Mouse (Mus musculus): Measurements from ENCODE around the gene Tnfsf8. TPM values are rescaled to one million over a fixed set of nuclear protein-coding genes. Genes with fewer than 3 reads are reported as not detected.

Gene Tnfsf8
- 0.04 TPM in 1 of 2 replicates, not detected in the other for polyA plus RNA-seq (2015; fragmentation: Nextera tagmentation; extraction: Ambion mirVana)

DNA sequence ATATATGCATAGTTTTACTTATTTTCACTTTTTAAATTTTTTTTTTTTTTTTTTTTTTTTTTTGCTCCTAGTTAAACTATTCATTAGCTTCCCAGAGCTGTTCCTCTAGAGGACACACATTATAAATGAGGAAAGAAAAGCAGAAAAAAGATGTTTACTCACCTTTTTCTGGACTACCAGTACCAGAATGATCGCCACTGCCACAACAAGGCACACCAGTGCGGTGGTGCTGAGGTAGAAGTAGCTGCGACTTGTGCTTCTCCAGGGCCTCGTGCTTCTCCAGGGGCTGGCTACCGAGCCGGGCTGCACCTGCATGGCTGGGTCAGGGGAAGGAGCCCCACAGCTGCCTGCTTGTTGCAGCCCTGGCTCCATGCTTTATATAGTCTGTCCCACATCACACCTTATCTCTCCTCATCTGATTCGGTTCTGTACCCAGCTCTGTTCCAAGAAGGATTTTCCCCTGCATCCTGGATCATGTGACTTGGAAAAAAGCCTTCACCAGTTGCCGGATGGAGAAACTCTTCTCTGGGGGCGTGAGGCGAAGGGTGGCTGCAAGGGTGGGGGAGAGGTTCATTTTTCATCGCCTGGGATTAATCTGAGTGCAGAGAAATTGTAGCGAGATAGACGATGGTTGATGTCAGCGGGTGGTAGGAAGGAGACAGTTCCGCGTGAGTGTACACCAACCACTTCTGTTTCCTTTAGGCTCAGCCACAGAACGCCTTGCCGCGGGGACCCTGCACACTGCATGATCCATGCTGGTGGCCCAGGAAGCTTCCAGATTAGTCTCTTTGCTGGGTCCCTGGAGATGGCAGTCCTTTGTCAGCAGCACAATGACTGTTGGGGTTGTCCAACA, at the start of gene Tnfsf8:
Tnfsf8 (minus strand) TSS at position 660 of the 853 bp plus-strand sequence.
- WGBS: 88% methylated on average over 19 of the region's 19 CpGs

DNA sequence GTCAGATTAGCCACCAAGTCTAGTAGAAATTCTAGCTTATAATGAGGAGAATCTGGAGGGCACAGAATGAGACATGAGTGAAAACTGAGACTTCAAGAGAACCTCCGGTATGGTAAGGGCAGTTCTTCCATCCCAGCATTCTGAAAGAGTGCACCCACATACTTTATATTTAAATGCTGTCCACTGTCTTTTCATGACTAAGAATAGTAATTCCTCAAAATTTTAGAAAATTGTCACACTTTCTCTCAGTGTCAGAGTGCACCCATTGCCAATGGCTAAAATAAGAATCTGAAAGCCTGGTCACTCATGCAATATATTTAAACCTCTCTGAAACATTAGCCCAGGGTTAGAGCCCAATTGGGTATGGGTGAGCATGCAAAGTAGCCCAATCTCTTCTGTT, 47.4 kb upstream of the Tnfsf8 start:
- Histone ChIP-seq H3K9ac (no peak overlapping the region), H3K27ac (no peak overlapping the region), H3K9me3 (no peaks in the 10 kb centered on the region), H3K4me3 (no peak overlapping the region), H3K27me3 (no peaks in the 10 kb centered on the region), H3K4me2 (no peak overlapping the region), H3K4me1 (replicated peaks) (no peaks in the 10 kb centered on the region), H3K36me3 (no peaks in the 10 kb centered on the region)
- no peak for ATAC-seq (ENCODE audit: low FRiP score)
- 100% methylated on average over 1 of the region's 1 CpGs for WGBS

More for the DNA sequence above, at the start of gene Tnfsf8:
- Histone ChIP-seq H3K27ac (no peak within 1 kb of the TSS), H3K9me3 (no peaks in the 10 kb centered on the region), H3K27me3 (no peaks in the 10 kb centered on the region), H3K4me2 (no peak within 1 kb of the TSS), H3K4me3 (no peak within 1 kb of the TSS), H3K4me1 (replicated peaks) (0 out of 2 replicates have a peak, but pooled peaks cover 3% of the 10 kb centered on the region), H3K9ac (no peak within 1 kb of the TSS), H3K36me3 (no peaks in the 10 kb centered on the region)
- no peak for ATAC-seq (ENCODE audit: low FRiP score)

DNA sequence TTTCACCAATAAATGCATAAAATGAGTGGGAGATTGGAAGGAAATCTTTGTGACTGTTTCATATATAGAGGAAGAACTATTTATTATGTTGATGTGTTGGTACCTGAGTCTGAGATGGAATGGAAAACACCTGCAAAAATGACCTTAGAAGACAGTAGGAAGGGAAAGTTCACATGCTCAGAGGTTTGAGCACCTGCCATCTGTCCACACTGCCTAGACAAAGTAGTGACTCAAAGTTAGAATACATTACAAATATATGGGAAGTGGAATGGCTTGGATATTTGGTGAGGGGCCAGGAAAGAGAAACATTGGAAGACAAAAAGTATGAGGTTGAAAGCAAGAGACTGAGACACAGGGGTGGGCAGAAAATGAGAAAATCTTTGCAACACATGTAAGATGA, 46.3 kb upstream of the Tnfsf8 start:
- no peak overlapping the region for H3K9ac ChIP-seq
- H3K36me3 ChIP-seq: no peaks in the 10 kb centered on the region
- no peaks in the 10 kb centered on the region for H3K9me3 ChIP-seq
- no peak for ATAC-seq (ENCODE audit: low FRiP score)
- H3K27ac ChIP-seq: no peak overlapping the region
- no peak overlapping the region for H3K4me3 ChIP-seq
- no peak overlapping the region for H3K4me2 ChIP-seq
- H3K27me3 ChIP-seq: no peaks in the 10 kb centered on the region
- no peaks in the 10 kb centered on the region for H3K4me1 ChIP-seq (replicated peaks)

DNA sequence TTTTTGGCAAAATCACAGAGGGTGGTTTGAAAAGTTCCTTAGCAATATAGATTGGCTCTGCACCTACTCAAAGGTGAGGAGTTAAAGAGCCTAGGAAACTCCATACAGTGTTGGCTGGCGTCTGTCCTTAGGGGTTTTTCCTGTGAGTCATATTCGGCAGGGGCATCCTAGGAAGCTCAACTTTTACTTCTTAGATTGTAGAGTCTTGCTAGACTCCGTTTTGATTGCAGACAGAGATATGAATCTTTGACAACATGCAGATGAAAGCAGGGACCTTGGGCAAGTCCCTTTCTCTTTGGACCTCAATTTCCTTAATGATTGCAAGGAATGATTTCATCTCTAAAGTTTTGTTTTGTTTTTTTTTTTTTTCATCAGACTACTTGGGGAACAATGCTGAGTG, 44.9 kb upstream of the Tnfsf8 start:
- H3K4me1 ChIP-seq (replicated peaks): no peaks in the 10 kb centered on the region
- no peaks in the 10 kb centered on the region for H3K36me3 ChIP-seq
- no peak overlapping the region for H3K9ac ChIP-seq
- no peak overlapping the region for H3K4me2 ChIP-seq
- WGBS: 72% methylated on average over 3 of the region's 3 CpGs
- no peaks in the 10 kb centered on the region for H3K9me3 ChIP-seq
- no peak overlapping the region for H3K4me3 ChIP-seq
- ATAC-seq (ENCODE audit: low FRiP score): no peak
- no peak overlapping the region for H3K27ac ChIP-seq
- no peaks in the 10 kb centered on the region for H3K27me3 ChIP-seq

DNA sequence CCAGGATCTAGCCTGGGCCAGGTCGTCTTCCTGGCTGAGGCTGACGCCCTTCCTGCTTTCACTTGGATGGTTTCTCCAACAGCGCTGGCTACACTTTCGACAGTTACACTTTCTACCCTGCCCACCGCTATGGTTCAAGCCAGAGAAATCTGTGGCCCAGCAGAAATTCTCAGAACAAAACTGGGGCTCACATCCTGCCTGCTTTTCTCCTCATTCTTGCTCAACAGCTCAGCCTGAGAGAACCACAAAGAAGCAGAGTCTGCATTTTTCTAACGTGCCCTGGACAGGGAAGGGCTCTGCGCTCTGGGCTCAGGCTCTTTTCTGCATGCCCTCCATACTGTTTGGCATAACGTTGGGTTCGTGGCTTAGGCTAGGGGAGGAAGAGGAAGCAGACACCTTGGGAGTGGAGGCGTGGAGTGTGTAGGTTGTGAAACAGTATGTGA, 38.0 kb upstream of the Tnfsf8 start:
- Histone ChIP-seq H3K36me3 (no peaks in the 10 kb centered on the region), H3K9me3 (no peaks in the 10 kb centered on the region), H3K27me3 (no peaks in the 10 kb centered on the region), H3K4me2 (no peak overlapping the region), H3K27ac (no peak overlapping the region), H3K4me3 (no peak overlapping the region), H3K9ac (no peak overlapping the region), H3K4me1 (replicated peaks) (no peaks in the 10 kb centered on the region)
- 90% methylated on average over 10 of the region's 10 CpGs for WGBS
- ATAC-seq (ENCODE audit: low FRiP score): no peak

DNA sequence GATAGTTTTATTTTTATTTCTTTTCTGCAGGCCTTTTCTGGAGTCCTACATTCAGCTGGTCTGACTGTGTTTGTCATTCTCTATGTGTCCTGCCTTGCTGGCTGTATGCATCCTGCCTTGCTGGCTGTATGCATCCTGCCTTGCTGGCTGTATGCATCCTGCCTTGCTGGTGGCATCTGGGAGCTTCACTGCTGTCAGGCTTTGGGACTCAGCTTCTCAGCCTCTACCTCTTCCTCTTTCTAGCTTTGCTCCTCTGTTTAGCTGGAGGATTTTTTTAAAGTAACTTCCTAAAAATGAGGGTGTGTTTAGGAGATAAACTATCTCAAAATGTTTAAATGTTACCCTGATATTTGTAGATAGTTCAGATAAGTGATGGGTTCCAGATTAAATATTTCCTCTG, 36.0 kb upstream of the Tnfsf8 start:
- ATAC-seq (ENCODE audit: low FRiP score): no peak
- Histone ChIP-seq H3K4me2 (no peak overlapping the region), H3K9me3 (no peaks in the 10 kb centered on the region), H3K27ac (no peak overlapping the region), H3K27me3 (no peaks in the 10 kb centered on the region), H3K36me3 (no peaks in the 10 kb centered on the region), H3K4me3 (no peak overlapping the region), H3K4me1 (replicated peaks) (no peaks in the 10 kb centered on the region), H3K9ac (no peak overlapping the region)

DNA sequence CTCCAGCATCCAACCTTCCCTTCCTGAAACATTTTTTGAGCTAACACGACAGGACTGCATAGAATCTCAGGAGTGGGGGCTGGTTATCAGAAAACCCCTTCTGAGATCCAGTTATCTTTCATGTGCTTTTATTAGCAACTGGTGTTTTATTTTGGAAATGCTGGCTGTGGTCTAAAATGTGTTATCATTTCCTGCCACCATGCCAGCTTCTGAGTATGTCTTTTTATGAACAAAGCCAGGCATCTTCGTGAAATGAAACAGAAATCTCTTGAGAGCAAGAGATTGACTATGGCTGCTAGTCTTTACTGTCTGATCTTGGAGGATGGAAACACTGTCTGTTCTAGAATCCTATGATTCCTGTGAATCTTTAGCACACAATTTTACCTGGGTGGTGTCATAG, 25.0 kb upstream of the Tnfsf8 start:
- Histone ChIP-seq H3K9ac (no peak overlapping the region), H3K9me3 (no peaks in the 10 kb centered on the region), H3K36me3 (no peaks in the 10 kb centered on the region), H3K4me2 (no peak overlapping the region), H3K4me1 (replicated peaks) (no peaks in the 10 kb centered on the region), H3K27me3 (no peaks in the 10 kb centered on the region), H3K27ac (no peak overlapping the region), H3K4me3 (no peak overlapping the region)
- 79% methylated on average over 2 of the region's 2 CpGs for WGBS
- no peak for ATAC-seq (ENCODE audit: low FRiP score)

DNA sequence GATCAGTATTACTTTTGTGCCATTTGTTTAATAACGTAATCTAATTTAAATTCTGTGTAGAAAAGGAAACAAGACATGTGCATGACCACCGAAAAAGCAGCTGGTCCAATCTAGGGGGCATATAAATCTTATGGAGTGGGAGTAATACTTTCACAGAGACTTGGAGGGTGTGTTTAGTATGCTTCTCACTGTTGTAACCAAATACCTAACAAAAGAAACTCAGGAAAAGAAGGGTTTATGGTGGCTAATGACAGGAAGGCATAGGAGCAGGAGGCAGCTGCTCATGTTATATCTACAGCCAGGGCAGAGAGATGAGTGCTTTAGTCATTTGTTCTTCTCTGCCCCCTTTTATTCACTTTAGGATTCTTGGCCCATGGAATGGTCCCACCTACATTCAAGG, 15.6 kb upstream of the Tnfsf8 start:
- Histone ChIP-seq H3K4me3 (no peak overlapping the region), H3K4me1 (replicated peaks) (no peaks in the 10 kb centered on the region), H3K27ac (no peak overlapping the region), H3K27me3 (no peaks in the 10 kb centered on the region), H3K4me2 (no peak overlapping the region), H3K9ac (no peak overlapping the region), H3K36me3 (no peaks in the 10 kb centered on the region), H3K9me3 (no peaks in the 10 kb centered on the region)
- WGBS: 83% methylated on average over 2 of the region's 2 CpGs
- no peak for ATAC-seq (ENCODE audit: low FRiP score)

DNA sequence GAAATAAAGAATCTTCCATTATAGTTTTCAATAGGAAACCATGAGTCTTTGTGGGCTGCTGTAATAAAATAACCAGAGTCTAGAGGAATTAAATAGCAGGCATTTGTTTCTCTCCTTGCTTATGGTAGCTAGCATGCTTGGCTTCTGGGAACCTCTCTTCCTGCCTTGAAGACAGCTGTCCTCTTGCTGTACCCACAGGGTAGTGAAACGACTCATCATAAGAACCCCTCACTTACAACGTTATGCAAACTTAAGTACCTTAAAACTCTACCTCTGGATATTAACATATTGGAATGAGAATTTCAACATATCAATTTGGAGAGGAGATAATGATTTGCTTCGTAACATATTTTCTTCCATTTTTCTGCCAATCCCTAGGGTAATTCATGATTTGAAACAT, 14.3 kb upstream of the Tnfsf8 start:
- Histone ChIP-seq H3K9me3 (no peaks in the 10 kb centered on the region), H3K4me1 (replicated peaks) (no peaks in the 10 kb centered on the region), H3K4me3 (no peak overlapping the region), H3K9ac (no peak overlapping the region), H3K4me2 (no peak overlapping the region), H3K27me3 (no peaks in the 10 kb centered on the region), H3K36me3 (no peaks in the 10 kb centered on the region), H3K27ac (no peak overlapping the region)
- WGBS: 91% methylated on average over 3 of the region's 3 CpGs
- ATAC-seq (ENCODE audit: low FRiP score): no peak

DNA sequence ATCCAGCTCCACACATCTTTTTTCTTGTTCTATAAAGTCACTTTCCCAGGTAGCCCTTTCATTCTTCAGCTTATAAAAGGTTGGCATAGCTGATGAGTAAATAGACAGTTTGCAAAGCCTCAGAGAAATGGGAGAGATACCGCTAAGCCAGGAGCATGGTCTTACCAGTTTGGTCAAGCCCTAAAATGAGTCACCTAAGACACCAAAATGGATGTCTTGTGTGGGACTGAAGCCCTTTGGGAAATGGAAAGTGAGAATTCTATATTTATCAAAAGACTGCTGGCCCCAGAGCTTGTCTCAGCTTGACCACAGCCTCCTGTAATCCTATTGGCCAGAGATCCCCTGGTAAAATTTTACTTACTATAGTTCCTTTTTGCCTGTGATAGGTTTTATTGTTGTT, 9.5 kb upstream of the Tnfsf8 start:
- no peak for ATAC-seq (ENCODE audit: low FRiP score)
- no peaks in the 10 kb centered on the region for H3K9me3 ChIP-seq
- H3K4me1 ChIP-seq (replicated peaks): no peaks in the 10 kb centered on the region
- no peak overlapping the region for H3K4me3 ChIP-seq
- no peak overlapping the region for H3K4me2 ChIP-seq
- H3K27me3 ChIP-seq: no peaks in the 10 kb centered on the region
- 93% methylated on average over 1 of the region's 1 CpGs for WGBS
- H3K36me3 ChIP-seq: no peaks in the 10 kb centered on the region
- H3K27ac ChIP-seq: no peak overlapping the region
- H3K9ac ChIP-seq: no peak overlapping the region

DNA sequence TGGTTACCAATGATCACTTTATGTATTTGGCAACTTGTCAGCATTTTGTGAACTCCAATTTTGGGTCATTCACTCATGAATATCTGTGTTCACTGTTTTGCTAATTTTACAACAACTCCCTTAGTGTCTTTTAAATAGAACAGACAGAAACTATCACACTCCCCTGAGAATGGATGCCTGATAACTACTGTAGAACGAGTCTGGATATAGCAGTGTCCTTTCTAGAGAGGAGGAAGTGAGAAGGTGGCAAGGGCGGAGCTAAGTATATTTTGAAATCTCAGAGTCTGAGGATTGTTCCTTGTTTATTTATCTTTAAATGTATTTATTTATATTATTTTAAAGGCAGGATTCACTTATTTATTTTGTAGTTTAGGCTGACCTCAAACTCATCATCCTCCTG, 7.6 kb upstream of the Tnfsf8 start:
- WGBS: 82% methylated on average over 2 of the region's 2 CpGs
- Histone ChIP-seq H3K4me1 (replicated peaks) (no peaks in the 10 kb centered on the region), H3K36me3 (no peaks in the 10 kb centered on the region), H3K4me2 (no peak overlapping the region), H3K27ac (no peak overlapping the region), H3K9ac (no peak overlapping the region), H3K9me3 (no peaks in the 10 kb centered on the region), H3K27me3 (no peaks in the 10 kb centered on the region), H3K4me3 (no peak overlapping the region)
- ATAC-seq (ENCODE audit: low FRiP score): no peak

DNA sequence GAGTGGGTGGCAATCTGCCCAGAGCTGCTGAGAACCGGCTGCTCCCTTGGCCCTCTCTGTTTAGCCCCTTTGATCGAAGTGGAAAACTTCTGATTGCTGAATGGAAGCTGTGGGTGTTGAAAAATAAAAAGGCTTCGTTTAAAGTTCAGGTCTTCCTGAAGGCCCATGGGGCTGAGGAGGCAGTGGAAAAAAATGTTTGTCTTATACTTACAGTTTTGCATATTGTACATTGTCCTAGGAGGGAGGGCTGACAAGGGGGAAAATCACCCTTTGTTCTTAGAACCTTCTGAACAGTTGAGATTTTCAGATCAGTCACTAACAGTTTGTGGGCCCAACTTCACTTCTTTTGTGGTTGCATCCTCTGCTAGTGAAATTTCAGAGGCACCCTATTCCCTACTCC, 1.8 kb upstream of the Tnfsf8 start:
- Histone ChIP-seq H3K9me3 (no peaks in the 10 kb centered on the region), H3K27ac (no peak overlapping the region), H3K4me1 (replicated peaks) (0 out of 2 replicates have a peak, but pooled peaks cover 3% of the 10 kb centered on the region), H3K9ac (no peak overlapping the region), H3K4me2 (no peak overlapping the region), H3K36me3 (no peaks in the 10 kb centered on the region), H3K4me3 (no peak overlapping the region), H3K27me3 (no peaks in the 10 kb centered on the region)
- 61% methylated on average over 3 of the region's 3 CpGs for WGBS
- no peak for ATAC-seq (ENCODE audit: low FRiP score)

DNA sequence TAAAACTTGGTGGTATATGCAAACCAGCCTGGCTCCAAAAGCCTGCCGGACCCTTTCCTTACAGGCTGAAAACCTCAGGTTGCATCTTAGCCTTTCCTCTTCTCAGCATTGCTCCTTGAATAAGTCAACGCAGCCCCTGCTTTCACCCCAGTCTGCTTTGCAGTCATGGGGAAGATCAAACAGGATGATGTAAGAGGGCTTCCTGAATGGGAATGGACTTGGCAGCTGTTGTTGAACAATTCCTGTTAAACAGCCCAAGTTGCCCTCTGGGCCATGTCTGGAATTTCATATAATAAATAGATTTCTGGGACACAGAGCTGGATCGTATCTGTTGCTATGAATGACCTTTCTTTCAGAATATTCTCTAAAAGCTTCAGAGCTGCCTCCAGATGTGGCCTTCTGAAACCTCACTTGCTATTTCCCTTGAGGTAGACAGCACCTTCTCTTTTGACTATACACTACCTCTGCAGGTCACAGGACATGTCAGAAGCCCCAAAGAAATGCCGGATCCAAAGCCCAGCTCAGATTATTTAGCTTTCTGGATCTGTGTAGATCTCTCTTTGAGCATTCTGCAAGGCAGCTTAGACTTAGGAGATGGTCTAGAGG, 1.0 kb upstream of the Tnfsf8 start:
- WGBS: 75% methylated on average over 4 of the region's 4 CpGs

More for the DNA sequence above, 1.0 kb upstream of the Tnfsf8 start:
- H3K4me1 ChIP-seq (replicated peaks): 0 out of 2 replicates have a peak, but pooled peaks cover 3% of the 10 kb centered on the region
- H3K27ac ChIP-seq: no peak overlapping the region
- H3K27me3 ChIP-seq: no peaks in the 10 kb centered on the region
- no peak overlapping the region for H3K4me2 ChIP-seq
- H3K9ac ChIP-seq: no peak overlapping the region
- no peak overlapping the region for H3K4me3 ChIP-seq
- no peaks in the 10 kb centered on the region for H3K36me3 ChIP-seq
- ATAC-seq (ENCODE audit: low FRiP score): no peak
- no peaks in the 10 kb centered on the region for H3K9me3 ChIP-seq

Data from hindbrain, embryonic 13.5 days (tissue).